Mouse (Mus musculus) limb, embryonic 12.5 days (tissue): Measurements from ENCODE around the gene Fgf11. TPM values are rescaled to one million over a fixed set of nuclear protein-coding genes. Genes with fewer than 3 reads are reported as not detected.

ENCODE experiments used
- ATAC-seq: fragments of 200-750 bp; cut with Nextera tagmentation; 2 replicates; pipeline ENCODE4 v1.8.0; 2017; ENCODE audit warnings: low read depth, moderate TSS enrichment; ENCODE audit not compliant: insufficient number of reproducible peaks, insufficient read depth, low FRiP score, low TSS enrichment
- H3K27ac ChIP-seq: fragments of 300-500 bp; sonication (generic); 2 replicates; pipeline ENCODE4 v1.5.1; 2016; ENCODE audit warnings: mild to moderate bottlenecking, moderate library complexity
- H3K27me3 ChIP-seq: fragments of 300-500 bp; sonication (generic); 2 replicates; pipeline ENCODE4 v1.6.1; 2016; ENCODE audit warnings: mild to moderate bottlenecking, moderate library complexity
- H3K36me3 ChIP-seq: fragments of 300-500 bp; sonication (generic); 2 replicates; pipeline ENCODE4 v1.6.1; 2016; ENCODE audit warnings: mild to moderate bottlenecking, moderate library complexity
- H3K4me1 ChIP-seq: fragments of 300-500 bp; sonication (generic); replicated peaks from 2 replicates; pipeline ENCODE4 v1.6.1; 2016
- H3K4me2 ChIP-seq: fragments of 300-500 bp; sonication (generic); 2 replicates; pipeline ENCODE4 v1.6.1; 2016; ENCODE audit warnings: mild to moderate bottlenecking, moderate library complexity
- H3K4me3 ChIP-seq: fragments of 300-500 bp; sonication (generic); replicated peaks from 2 replicates; pipeline ENCODE4 v1.5.1; 2016; ENCODE audit warnings: mild to moderate bottlenecking
- H3K9ac ChIP-seq: fragments of 300-500 bp; sonication (generic); replicated peaks from 2 replicates; pipeline ENCODE4 v1.6.1; 2016; ENCODE audit warnings: mild to moderate bottlenecking, moderate library complexity
- H3K9me3 ChIP-seq: fragments of 300-500 bp; sonication (generic); 2 replicates; pipeline ENCODE4 v1.6.1; 2016; ENCODE audit warnings: mild to moderate bottlenecking, moderate library complexity
- WGBS: fragments of 180-500 bp; shearing (Covaris S2); methylation state at CpG from one replicate; pipeline ENCODE4 v1.1.7; 2016; 5-methylcytosine and 5-hydroxymethylcytosine counted together
- polyA plus RNA-seq: library from polyadenylated mRNA; unstranded; fragments of >200 nt; fragmentation: Nextera tagmentation; extraction: Ambion mirVana; gene quantifications from 2 replicates; pipeline ENCODE4 v1.2.1, GENCODE M21; 2016

Gene Fgf11
- polyA plus RNA-seq, result 1.2 and 1.5 TPM in 2 replicates

DNA sequence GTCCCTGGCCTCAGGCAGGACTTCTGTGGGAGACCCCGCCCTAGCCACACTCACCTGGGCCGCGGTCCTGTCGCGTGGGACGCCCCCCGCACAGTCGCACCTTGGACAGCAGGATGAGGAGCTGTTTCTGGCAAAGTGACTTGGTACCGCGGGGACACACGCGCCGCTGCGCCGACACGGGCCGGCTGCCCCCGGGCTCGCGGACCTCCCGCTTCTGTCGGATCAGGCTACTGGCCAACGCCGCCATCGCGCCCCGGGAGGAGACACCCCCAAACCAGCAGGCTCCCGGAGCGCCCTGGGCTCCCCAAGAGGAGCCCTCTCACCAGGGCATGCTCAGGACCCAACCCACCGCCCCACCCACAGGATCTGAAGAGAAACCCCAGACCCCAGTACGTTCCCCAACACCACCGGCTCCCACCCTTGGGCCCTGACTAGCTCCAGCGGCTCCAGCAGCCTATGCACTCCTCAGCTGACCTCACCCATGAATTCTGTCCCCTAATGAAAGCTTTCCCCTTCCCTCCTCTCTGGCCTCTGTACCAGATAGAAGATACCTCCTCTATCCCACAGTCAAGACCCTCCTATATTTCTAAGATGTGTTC is at the start of gene Fgf11:
TSS of gene Fgf11 (minus strand) at position 479 of the 599 bp plus-strand sequence.
- peaks cover 99% of the 10 kb centered on the region for H3K27me3 ChIP-seq
- H3K4me1 ChIP-seq, result peaks cover 58% of the 10 kb centered on the region

DNA sequence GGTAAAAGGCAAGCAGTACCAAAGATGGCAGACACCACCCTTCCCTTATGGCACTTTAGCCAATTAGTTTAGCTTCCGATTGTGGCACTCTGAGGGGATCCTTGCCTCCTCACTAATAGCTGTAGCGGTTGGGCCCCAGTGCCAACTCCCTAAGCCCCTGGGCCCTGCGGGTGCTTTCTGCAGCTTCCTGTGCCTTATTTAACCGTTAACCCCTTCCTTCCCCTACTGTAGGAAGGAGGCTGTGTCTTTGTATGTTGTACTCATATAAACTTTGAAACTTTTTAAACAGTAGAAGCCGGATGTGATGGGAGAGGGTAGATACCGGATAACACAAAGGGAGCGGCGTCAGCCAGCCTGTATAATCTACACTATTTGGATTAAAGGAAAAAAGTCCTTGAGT is 49.1 kb upstream of the Fgf11 start:
- H3K27me3 ChIP-seq, result no peaks in the 10 kb centered on the region; the same call in 1 of the 2 replicates
- H3K36me3 ChIP-seq, result peaks cover 49% of the 10 kb centered on the region
- H3K4me3 ChIP-seq, result no peak overlapping the region
- H3K9me3 ChIP-seq, result no peaks in the 10 kb centered on the region
- no peak overlapping the region for H3K27ac ChIP-seq
- H3K4me1 ChIP-seq, result peaks cover 26% of the 10 kb centered on the region
- no peak for ATAC-seq
- no peak overlapping the region for H3K4me2 ChIP-seq
- no peak overlapping the region for H3K9ac ChIP-seq
- 77% methylated on average over 8 of the region's 8 CpGs for WGBS

More for the DNA sequence above, at the start of gene Fgf11:
- Histone ChIP-seq H3K9ac (peak within 1 kb of the TSS; percentile 68), H3K36me3 (no peaks in the 10 kb centered on the region), H3K27ac (peak within 1 kb of the TSS; percentile 47), H3K9me3 (peaks cover 6% of the 10 kb centered on the region), H3K4me2 (peak within 1 kb of the TSS; percentile 92), H3K4me3 (peak within 1 kb of the TSS; percentile 57)
- 1% methylated on average over 33 of the region's 33 CpGs for WGBS
- no peak for ATAC-seq

DNA sequence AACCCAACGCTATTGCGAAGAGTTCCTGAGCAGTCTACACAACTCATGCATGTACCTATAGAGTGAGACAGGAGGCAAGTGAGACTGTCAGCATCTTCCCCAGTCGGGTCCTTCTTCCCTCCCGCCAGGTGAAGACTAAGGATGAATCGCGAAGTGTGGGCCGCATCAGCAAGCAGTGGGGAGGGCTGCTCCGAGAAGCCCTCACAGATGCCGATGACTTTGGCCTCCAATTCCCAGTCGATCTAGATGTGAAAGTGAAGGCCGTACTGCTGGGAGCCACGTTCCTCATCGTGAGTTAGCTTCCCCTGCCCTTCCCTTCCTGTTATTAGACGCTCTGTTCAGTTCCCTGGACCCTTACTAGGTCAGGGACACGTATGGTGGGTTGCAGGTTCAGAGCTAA is 48.2 kb upstream of the Fgf11 start:
- Histone ChIP-seq H3K27me3 (no peaks in the 10 kb centered on the region), H3K4me2 (no peak overlapping the region), H3K27ac (no peak overlapping the region), H3K9ac (no peak overlapping the region; the same call in 1 of the 2 replicates), H3K36me3 (peaks cover 49% of the 10 kb centered on the region), H3K4me3 (no peak overlapping the region), H3K9me3 (no peaks in the 10 kb centered on the region), H3K4me1 (peaks cover 28% of the 10 kb centered on the region)
- ATAC-seq, result no peak
- WGBS, result 92% methylated on average over 15 of the region's 15 CpGs

DNA sequence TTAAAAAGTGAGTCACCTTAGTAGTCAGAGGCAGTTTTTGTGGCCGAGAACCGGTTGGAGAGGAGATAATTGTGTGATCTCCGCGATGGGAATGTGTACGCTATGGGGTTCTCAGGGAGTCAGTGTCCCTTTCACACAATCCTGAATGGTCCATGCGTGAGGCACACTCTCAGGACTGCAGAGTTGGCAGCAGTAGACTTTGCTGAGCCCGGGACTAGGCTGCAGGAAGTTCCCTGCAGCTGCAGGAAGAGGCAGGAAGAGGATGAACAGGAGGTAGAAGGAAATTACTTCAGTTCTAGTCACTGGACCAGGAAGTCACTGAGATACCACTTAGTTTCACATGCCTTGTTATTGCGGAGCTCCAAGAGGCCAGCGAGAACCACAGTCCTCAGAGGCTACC is 47.5 kb upstream of the Fgf11 start:
- H3K36me3 ChIP-seq, result peaks cover 49% of the 10 kb centered on the region
- H3K4me1 ChIP-seq, result peaks cover 28% of the 10 kb centered on the region
- H3K27me3 ChIP-seq, result no peaks in the 10 kb centered on the region
- 91% methylated on average over 9 of the region's 9 CpGs for WGBS
- 0 out of 2 replicates have a peak overlapping the region, but pooled peaks have one; percentile 2 for H3K4me3 ChIP-seq
- no peak overlapping the region for H3K27ac ChIP-seq
- no peaks in the 10 kb centered on the region for H3K9me3 ChIP-seq
- H3K9ac ChIP-seq, result no peak overlapping the region
- ATAC-seq, result no peak
- H3K4me2 ChIP-seq, result no peak overlapping the region

DNA sequence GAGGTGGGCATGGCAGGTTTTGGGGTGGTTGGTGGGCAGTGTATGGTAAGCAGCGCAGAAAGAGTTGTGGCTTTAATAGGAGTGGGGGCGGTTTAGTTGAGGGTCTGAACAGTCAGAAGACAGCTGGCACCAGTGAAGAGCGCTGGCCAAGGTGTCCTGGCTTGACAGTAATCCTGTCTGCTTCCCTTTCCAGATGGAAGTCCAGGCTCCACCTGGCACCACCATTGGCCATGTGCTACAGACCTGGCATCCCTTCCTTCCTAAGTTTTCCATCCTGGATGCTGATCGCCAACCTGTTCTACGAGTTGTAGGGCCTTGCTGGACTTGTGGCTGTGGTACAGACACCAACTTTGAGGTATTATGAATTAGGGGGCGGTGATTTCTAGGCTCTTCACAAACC is 46.4 kb upstream of the Fgf11 start:
- H3K9ac ChIP-seq, result 0 out of 2 replicates have a peak overlapping the region, but pooled peaks have one; percentile 81
- peak overlapping the region; percentile 72 for H3K4me3 ChIP-seq

DNA sequence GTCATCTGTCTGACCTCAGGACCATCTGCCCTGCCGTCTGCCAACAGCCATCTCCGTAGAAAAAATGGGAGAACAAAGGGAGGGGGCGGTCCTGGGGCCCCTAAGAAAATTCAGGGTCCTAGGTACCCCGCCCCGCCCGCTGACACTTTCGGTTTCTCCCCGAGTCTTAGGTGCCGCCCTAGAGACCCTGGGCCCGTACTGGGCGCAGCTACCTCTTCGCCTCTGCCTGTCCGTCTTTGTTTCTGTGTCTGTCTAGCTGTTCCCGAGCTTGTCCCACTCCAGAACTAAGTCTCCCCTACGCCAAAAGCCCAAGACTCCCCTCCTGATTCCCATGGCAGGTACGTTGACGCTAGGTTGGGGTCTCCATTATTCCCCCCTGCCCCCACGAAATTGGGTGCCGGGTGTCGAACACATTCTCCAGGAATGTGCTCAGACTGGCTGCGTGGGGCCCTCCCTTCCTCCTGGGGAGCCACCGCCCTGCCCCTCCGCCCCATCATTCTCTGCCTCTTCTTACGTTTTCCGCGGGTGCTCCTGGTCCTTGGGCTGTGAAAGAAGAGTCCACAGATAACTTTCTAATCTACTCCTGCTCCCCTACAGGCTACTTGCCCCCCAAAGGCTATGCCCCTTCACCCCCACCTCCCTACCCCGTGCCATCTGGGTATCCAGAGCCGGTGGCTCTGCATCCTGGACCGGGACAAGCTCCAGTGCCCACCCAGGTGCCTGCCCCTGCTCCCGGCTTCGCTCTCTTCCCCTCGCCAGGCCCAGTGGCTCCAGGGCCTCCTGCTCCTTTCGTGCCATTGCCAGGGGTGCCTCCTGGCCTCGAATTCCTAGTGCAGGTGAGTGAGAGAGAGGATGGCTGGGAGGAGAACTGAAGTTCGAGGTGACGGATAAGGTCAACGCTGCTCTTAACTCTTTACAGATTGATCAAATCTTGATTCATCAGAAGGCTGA is 45.4 kb upstream of the Fgf11 start:
- peak; percentile 45 for ATAC-seq
- Histone ChIP-seq H3K4me2 (peak overlapping the region; percentile 90), H3K27ac (peak overlapping the region; percentile 97), H3K4me3 (peak overlapping the region; percentile 72), H3K36me3 (peaks cover 44% of the 10 kb centered on the region), H3K4me1 (peaks cover 28% of the 10 kb centered on the region), H3K27me3 (no peaks in the 10 kb centered on the region), H3K9me3 (no peaks in the 10 kb centered on the region), H3K9ac (peak overlapping the region; percentile 81)
- 10% methylated on average over 37 of the region's 37 CpGs for WGBS

More for the DNA sequence above, 46.4 kb upstream of the Fgf11 start:
- H3K27me3 ChIP-seq, result no peaks in the 10 kb centered on the region
- peaks cover 28% of the 10 kb centered on the region for H3K4me1 ChIP-seq
- H3K36me3 ChIP-seq, result peaks cover 49% of the 10 kb centered on the region
- H3K27ac ChIP-seq, result no peak overlapping the region
- ATAC-seq, result no peak
- peak overlapping the region; percentile 90 for H3K4me2 ChIP-seq
- H3K9me3 ChIP-seq, result no peaks in the 10 kb centered on the region
- 95% methylated on average over 6 of the region's 6 CpGs for WGBS

DNA sequence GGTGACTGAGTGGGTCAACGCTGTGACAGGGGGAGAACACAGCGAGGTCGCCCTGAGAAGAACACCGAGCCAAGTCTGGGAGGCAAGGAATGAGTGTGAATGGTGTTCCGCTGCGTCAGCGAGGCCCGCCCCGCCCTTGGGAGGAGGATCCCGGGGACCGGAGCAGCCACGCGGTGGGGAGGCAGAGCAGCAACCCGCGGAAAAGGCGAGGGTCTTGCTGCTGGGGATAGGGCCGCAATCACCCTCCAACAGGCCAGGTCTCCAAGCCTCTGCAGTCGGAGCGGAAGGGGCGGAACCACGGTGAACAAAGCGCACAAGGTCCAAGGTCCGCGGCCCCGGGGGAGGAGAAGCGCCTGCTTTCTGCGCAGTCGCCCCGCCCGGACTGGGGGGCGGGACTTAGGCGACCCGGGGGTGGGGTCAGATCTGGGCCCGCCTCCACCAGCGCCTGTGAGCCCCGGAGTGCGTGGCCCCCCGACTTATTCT is 44.6 kb upstream of the Fgf11 start, which contains the start of gene Plscr3:
TSS of gene Plscr3 (plus strand) at position 179 of the 483 bp plus-strand sequence.
- Histone ChIP-seq H3K4me3 (peak within 1 kb of the TSS; percentile 72), H3K27me3 (no peaks in the 10 kb centered on the region), H3K4me1 (peaks cover 28% of the 10 kb centered on the region), H3K27ac (peak within 1 kb of the TSS; percentile 97), H3K36me3 (peaks cover 36% of the 10 kb centered on the region), H3K4me2 (peak within 1 kb of the TSS; percentile 90), H3K9me3 (no peaks in the 10 kb centered on the region), H3K9ac (peak within 1 kb of the TSS; percentile 81)
- WGBS, result 1% methylated on average over 38 of the region's 38 CpGs
- ATAC-seq, result peak; percentile 91

DNA sequence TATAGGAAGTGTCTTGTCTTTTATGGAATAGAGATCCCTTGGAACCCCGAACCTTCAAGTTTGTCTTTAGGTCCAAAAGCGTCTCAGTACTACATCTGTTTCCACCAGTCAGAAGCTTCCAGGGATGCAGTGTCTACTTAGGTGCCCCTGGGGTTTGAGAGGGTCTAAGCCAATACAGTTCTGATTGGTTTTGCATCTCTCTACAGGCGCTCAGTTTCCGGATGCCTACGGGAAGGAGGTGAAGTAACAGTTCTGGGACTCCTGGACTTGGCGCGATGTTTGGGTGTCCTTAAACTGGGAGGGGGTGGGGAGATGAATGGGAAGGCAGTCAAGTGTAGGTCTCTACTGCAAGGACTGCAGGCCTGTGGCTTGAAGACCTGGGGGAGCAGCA is 37.1 kb upstream of the Fgf11 start:
- H3K27me3 ChIP-seq, result peaks cover 28% of the 10 kb centered on the region
- H3K4me2 ChIP-seq, result peak overlapping the region; percentile 95
- H3K4me1 ChIP-seq, result peaks cover 43% of the 10 kb centered on the region
- H3K4me3 ChIP-seq, result peak overlapping the region; percentile 72
- no peak for ATAC-seq
- peak overlapping the region; percentile 89 for H3K27ac ChIP-seq
- peaks cover 2% of the 10 kb centered on the region; the same call in 1 of the 2 replicates for H3K36me3 ChIP-seq
- peak overlapping the region; percentile 64 for H3K9ac ChIP-seq
- H3K9me3 ChIP-seq, result no peaks in the 10 kb centered on the region
- 2% methylated on average over 7 of the region's 7 CpGs for WGBS

DNA sequence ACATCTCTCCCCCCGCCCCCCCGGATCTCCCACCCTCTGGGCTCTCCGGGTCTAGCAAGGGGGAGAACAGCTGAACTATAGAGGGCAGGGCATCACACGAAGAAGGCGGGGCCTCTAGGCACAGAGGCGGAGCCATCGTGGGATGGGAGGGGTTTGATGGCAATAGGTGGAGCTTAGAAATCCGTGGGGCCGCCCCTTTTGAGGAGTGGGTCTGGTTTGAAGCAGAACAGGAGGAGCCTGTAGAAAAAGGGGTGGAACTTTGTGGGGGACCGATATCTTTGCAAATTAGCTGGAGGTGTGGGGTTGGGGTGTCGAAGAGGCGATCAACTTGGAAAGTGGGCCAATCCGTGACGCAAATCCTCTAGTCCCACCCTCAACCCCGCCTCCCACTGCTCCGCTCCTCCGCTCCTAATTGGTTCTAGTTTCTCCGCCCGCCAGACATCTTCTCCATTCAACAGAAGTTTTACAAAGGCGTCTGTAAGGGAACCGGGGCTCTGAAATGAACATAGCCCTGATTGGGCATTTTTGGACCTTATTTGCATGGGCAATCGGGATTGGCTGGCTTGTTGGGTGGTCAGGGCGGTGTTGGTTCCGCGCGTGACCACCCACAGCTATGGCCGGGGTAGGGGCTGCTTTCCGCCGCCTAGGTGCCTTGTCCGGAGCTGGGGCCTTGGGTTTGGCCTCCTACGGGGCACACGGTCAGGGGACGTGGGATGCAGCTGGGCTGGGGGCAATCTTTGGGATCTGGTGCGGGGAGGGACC is 36.5 kb upstream of the Fgf11 start, which contains the start of gene Tmem256:
TSS of gene Tmem256 (plus strand) at position 563 of the 762 bp plus-strand sequence.
- Histone ChIP-seq H3K4me1 (peaks cover 46% of the 10 kb centered on the region), H3K9ac (peak within 1 kb of the TSS; percentile 81), H3K9me3 (no peaks in the 10 kb centered on the region), H3K27ac (peak within 1 kb of the TSS; percentile 89), H3K27me3 (peaks cover 34% of the 10 kb centered on the region), H3K4me3 (peak within 1 kb of the TSS; percentile 72), H3K4me2 (peak within 1 kb of the TSS; percentile 95), H3K36me3 (peaks cover 7% of the 10 kb centered on the region)
- under 1% methylated on average over 34 of the region's 34 CpGs for WGBS
- peak; percentile 91 for ATAC-seq

DNA sequence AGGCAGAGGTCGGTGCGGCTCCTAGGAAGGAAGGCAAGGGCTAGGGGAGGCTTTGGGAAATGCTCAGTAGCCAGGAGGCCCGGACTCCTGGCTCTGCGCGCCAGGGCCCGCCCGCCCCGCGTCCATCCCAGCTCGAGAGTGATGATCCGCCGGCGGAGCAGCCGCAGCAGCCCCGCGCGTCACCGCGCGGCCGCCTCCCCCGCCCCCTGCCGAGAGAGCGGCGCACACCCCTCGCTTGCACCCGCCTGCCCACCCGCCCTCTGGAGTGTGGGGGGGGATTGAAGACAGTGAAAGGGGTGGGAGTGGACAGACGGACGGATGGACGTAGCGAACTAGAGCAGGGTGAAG is 35.9 kb upstream of the Fgf11 start, which contains the start of gene Nlgn2:
TSS of gene Nlgn2 (minus strand) at position 181 of the 348 bp plus-strand sequence.
- Histone ChIP-seq H3K4me3 (peak within 1 kb of the TSS; percentile 72), H3K4me2 (peak within 1 kb of the TSS; percentile 95), H3K9me3 (no peaks in the 10 kb centered on the region), H3K9ac (peak within 1 kb of the TSS; percentile 81), H3K27me3 (peaks cover 38% of the 10 kb centered on the region), H3K27ac (peak within 1 kb of the TSS; percentile 89), H3K36me3 (peaks cover 12% of the 10 kb centered on the region), H3K4me1 (peaks cover 46% of the 10 kb centered on the region)
- no peak; the same call in 1 of the 2 replicates for ATAC-seq
- under 1% methylated on average over 30 of the region's 32 CpGs for WGBS
